Mouse (Mus musculus) embryonic facial prominence, embryonic 15.5 days (tissue): ENCODE measurements around the gene Ebf1. TPM values are rescaled to one million over a fixed set of nuclear protein-coding genes. Genes with fewer than 3 reads are reported as not detected.

Experiments used
- ATAC-seq: fragments of 200-750 bp; cut with Nextera tagmentation; 2 replicates; pipeline ENCODE4 v1.8.0; 2017; ENCODE audit warnings: low read depth, moderate TSS enrichment; ENCODE audit not compliant: insufficient number of reproducible peaks, low FRiP score, low TSS enrichment
- H3K27ac ChIP-seq: fragments of 300-500 bp; sonication (generic); replicated peaks from 2 replicates; pipeline ENCODE4 v1.5.1; 2015; ENCODE audit warnings: mild to moderate bottlenecking, inconsistent platforms
- H3K27me3 ChIP-seq: fragments of 300-500 bp; sonication (generic); 2 replicates; pipeline ENCODE4 v1.6.1; 2015; ENCODE audit warnings: inconsistent platforms
- H3K36me3 ChIP-seq: fragments of 300-500 bp; sonication (generic); 2 replicates; pipeline ENCODE4 v1.6.1; 2015; ENCODE audit warnings: mild to moderate bottlenecking, inconsistent platforms
- H3K4me1 ChIP-seq: fragments of 300-500 bp; sonication (generic); 2 replicates; pipeline ENCODE4 v1.6.1; 2015; ENCODE audit warnings: inconsistent platforms
- H3K4me2 ChIP-seq: fragments of 300-500 bp; sonication (generic); replicated peaks from 2 replicates; pipeline ENCODE4 v1.6.1; 2015; ENCODE audit warnings: mild to moderate bottlenecking, inconsistent platforms
- H3K4me3 ChIP-seq: fragments of 300-500 bp; sonication (generic); replicated peaks from 2 replicates; pipeline ENCODE4 v1.5.1; 2015; ENCODE audit warnings: mild to moderate bottlenecking, inconsistent platforms
- H3K9ac ChIP-seq: fragments of 300-500 bp; sonication (generic); 2 replicates; pipeline ENCODE4 v1.6.1; 2015; ENCODE audit warnings: inconsistent platforms
- H3K9me3 ChIP-seq: fragments of 300-500 bp; sonication (generic); replicated peaks from 2 replicates; pipeline ENCODE4 v1.6.1; 2016; ENCODE audit warnings: inconsistent platforms
- WGBS: fragments of 180-500 bp; shearing (Covaris S2); methylation state at CpG from one replicate; pipeline ENCODE4 v1.1.7; 2015; 5-methylcytosine and 5-hydroxymethylcytosine counted together
- polyA plus RNA-seq: library from polyadenylated mRNA; unstranded; fragments of >200 nt; fragmentation: Nextera tagmentation; extraction: Ambion mirVana; gene quantifications from 2 replicates; pipeline ENCODE4 v1.2.1, GENCODE M21; 2015

Gene Ebf1
- polyA plus RNA-seq, 1 experiment from 2014 or later = 65.7 TPM

- H3K9me3 ChIP-seq = no peaks in the 10 kb centered on the region
- no peak overlapping the region for H3K4me2 ChIP-seq
- WGBS = 85% methylated on average over 6 of the region's 6 CpGs
- H3K27me3 ChIP-seq = no peaks in the 10 kb centered on the region
- no peak for ATAC-seq
- no peaks in the 10 kb centered on the region for H3K36me3 ChIP-seq
- H3K4me3 ChIP-seq = no peak overlapping the region
- no peak overlapping the region for H3K27ac ChIP-seq
- no peaks in the 10 kb centered on the region for H3K4me1 ChIP-seq
- no peak overlapping the region for H3K9ac ChIP-seq
These were observed 17.6 kb downstream of the Ebf1 start for GRCm38 (mm10) chr11:44634552-44635193.

GRCm38 (mm10) chr11:44636241-44636640, 19.1 kb downstream of the Ebf1 start:
- H3K4me3 ChIP-seq = no peak overlapping the region
- 84% methylated on average over 1 of the region's 1 CpGs for WGBS
- H3K9me3 ChIP-seq = no peaks in the 10 kb centered on the region
- ATAC-seq = no peak
- H3K4me2 ChIP-seq = no peak overlapping the region
- H3K27me3 ChIP-seq = no peaks in the 10 kb centered on the region
- no peak overlapping the region for H3K9ac ChIP-seq
- no peaks in the 10 kb centered on the region for H3K4me1 ChIP-seq
- H3K36me3 ChIP-seq = no peaks in the 10 kb centered on the region
- no peak overlapping the region for H3K27ac ChIP-seq

- 74% methylated on average over 4 of the region's 4 CpGs for WGBS
These were observed 21.2 kb downstream of the Ebf1 start for GRCm38 (mm10) chr11:44638193-44638754.

GRCm38 (mm10) chr11:44641496-44641895, 24.4 kb downstream of the Ebf1 start:
- H3K4me1 ChIP-seq = no peaks in the 10 kb centered on the region
- no peaks in the 10 kb centered on the region; the same call in 1 of the 2 replicates for H3K27me3 ChIP-seq
- WGBS = 69% methylated on average over 2 of the region's 2 CpGs
- H3K4me3 ChIP-seq = no peak overlapping the region
- H3K36me3 ChIP-seq = no peaks in the 10 kb centered on the region
- H3K9me3 ChIP-seq = no peaks in the 10 kb centered on the region
- H3K9ac ChIP-seq = no peak overlapping the region
- H3K4me2 ChIP-seq = no peak overlapping the region
- H3K27ac ChIP-seq = no peak overlapping the region
- ATAC-seq = no peak

More at GRCm38 (mm10) chr11:44638193-44638754, 21.2 kb downstream of the Ebf1 start:
- H3K9me3 ChIP-seq = no peaks in the 10 kb centered on the region
- H3K9ac ChIP-seq = no peak overlapping the region
- H3K27me3 ChIP-seq = no peaks in the 10 kb centered on the region; the same call in 1 of the 2 replicates
- H3K4me2 ChIP-seq = no peak overlapping the region
- no peak overlapping the region for H3K4me3 ChIP-seq
- ATAC-seq = no peak
- no peaks in the 10 kb centered on the region for H3K4me1 ChIP-seq
- H3K36me3 ChIP-seq = no peaks in the 10 kb centered on the region
- H3K27ac ChIP-seq = no peak overlapping the region

GRCm38 (mm10) chr11:44654340-44655019, 37.4 kb downstream of the Ebf1 start:
- no peaks in the 10 kb centered on the region for H3K27me3 ChIP-seq
- no peak overlapping the region for H3K4me2 ChIP-seq
- 40% methylated on average over 8 of the region's 8 CpGs for WGBS
- no peaks in the 10 kb centered on the region for H3K36me3 ChIP-seq
- no peak overlapping the region for H3K4me3 ChIP-seq
- H3K27ac ChIP-seq = no peak overlapping the region
- no peaks in the 10 kb centered on the region for H3K9me3 ChIP-seq
- H3K9ac ChIP-seq = no peak overlapping the region
- ATAC-seq = no peak
- H3K4me1 ChIP-seq = 0 out of 2 replicates have a peak, but pooled peaks cover 5% of the 10 kb centered on the region

GRCm38 (mm10) chr11:44655468-44655867, 38.4 kb downstream of the Ebf1 start:
- no peak overlapping the region for H3K4me2 ChIP-seq
- 0 out of 2 replicates have a peak, but pooled peaks cover 5% of the 10 kb centered on the region for H3K4me1 ChIP-seq
- 37% methylated on average over 5 of the region's 5 CpGs for WGBS
- H3K27me3 ChIP-seq = no peaks in the 10 kb centered on the region
- H3K9ac ChIP-seq = no peak overlapping the region
- no peaks in the 10 kb centered on the region for H3K36me3 ChIP-seq
- ATAC-seq = no peak
- H3K9me3 ChIP-seq = no peaks in the 10 kb centered on the region
- H3K4me3 ChIP-seq = no peak overlapping the region
- no peak overlapping the region for H3K27ac ChIP-seq

- 0 out of 2 replicates have a peak, but pooled peaks cover 5% of the 10 kb centered on the region for H3K4me1 ChIP-seq
- H3K27me3 ChIP-seq = no peaks in the 10 kb centered on the region
- H3K9ac ChIP-seq = no peak overlapping the region
- no peaks in the 10 kb centered on the region for H3K9me3 ChIP-seq
- H3K36me3 ChIP-seq = no peaks in the 10 kb centered on the region
- no peak overlapping the region for H3K4me2 ChIP-seq
- H3K27ac ChIP-seq = no peak overlapping the region
- H3K4me3 ChIP-seq = no peak overlapping the region
- no peak for ATAC-seq
These were observed 39.8 kb downstream of the Ebf1 start for GRCm38 (mm10) chr11:44656916-44657315.

- Histone ChIP-seq H3K9me3 (no peaks in the 10 kb centered on the region), H3K36me3 (no peaks in the 10 kb centered on the region), H3K9ac (no peak overlapping the region), H3K27me3 (no peaks in the 10 kb centered on the region), H3K4me3 (no peak overlapping the region), H3K4me2 (no peak overlapping the region), H3K4me1 (0 out of 2 replicates have a peak, but pooled peaks cover 5% of the 10 kb centered on the region), H3K27ac (no peak overlapping the region)
- no peak for ATAC-seq
- 51% methylated on average over 6 of the region's 6 CpGs for WGBS
These were observed 40.8 kb downstream of the Ebf1 start for GRCm38 (mm10) chr11:44657833-44658395.

- no peak overlapping the region for H3K4me2 ChIP-seq
- no peaks in the 10 kb centered on the region for H3K9me3 ChIP-seq
- H3K4me1 ChIP-seq = peaks cover 19% of the 10 kb centered on the region
- no peaks in the 10 kb centered on the region for H3K36me3 ChIP-seq
- no peak for ATAC-seq
- no peaks in the 10 kb centered on the region for H3K27me3 ChIP-seq
- H3K4me3 ChIP-seq = no peak overlapping the region
- no peak overlapping the region for H3K27ac ChIP-seq
- 57% methylated on average over 5 of the region's 5 CpGs for WGBS
- no peak overlapping the region for H3K9ac ChIP-seq
These were observed 44.8 kb downstream of the Ebf1 start for GRCm38 (mm10) chr11:44661875-44662274.

- Histone ChIP-seq H3K4me3 (no peak overlapping the region), H3K4me2 (no peak overlapping the region), H3K9ac (no peak overlapping the region), H3K36me3 (no peaks in the 10 kb centered on the region), H3K27ac (no peak overlapping the region), H3K27me3 (no peaks in the 10 kb centered on the region; the same call in 1 of the 2 replicates), H3K9me3 (no peaks in the 10 kb centered on the region), H3K4me1 (peaks cover 19% of the 10 kb centered on the region)
- 36% methylated on average over 4 of the region's 4 CpGs for WGBS
- ATAC-seq = no peak
These were observed 46.6 kb downstream of the Ebf1 start for GRCm38 (mm10) chr11:44663609-44664141.

- 8% methylated on average over 18 of the region's 18 CpGs for WGBS
These were observed 48.1 kb downstream of the Ebf1 start for GRCm38 (mm10) chr11:44665156-44665682.

More at GRCm38 (mm10) chr11:44665156-44665682, 48.1 kb downstream of the Ebf1 start:
- Histone ChIP-seq H3K36me3 (no peaks in the 10 kb centered on the region), H3K4me1 (peaks cover 19% of the 10 kb centered on the region), H3K27ac (peak overlapping the region; percentile 45), H3K9me3 (no peaks in the 10 kb centered on the region), H3K4me2 (peak overlapping the region; percentile 45), H3K27me3 (no peaks in the 10 kb centered on the region; the same call in 1 of the 2 replicates), H3K9ac (no peak overlapping the region), H3K4me3 (peak overlapping the region; percentile 27)
- peak; percentile 81 for ATAC-seq
